Mouse (Mus musculus): Measurements from ENCODE around the gene Hoxc10. TPM values are rescaled to one million over a fixed set of nuclear protein-coding genes. Genes with fewer than 3 reads are reported as not detected.

Gene Hoxc10
- polyA plus RNA-seq (2021), result 4.5 TPM

DNA sequence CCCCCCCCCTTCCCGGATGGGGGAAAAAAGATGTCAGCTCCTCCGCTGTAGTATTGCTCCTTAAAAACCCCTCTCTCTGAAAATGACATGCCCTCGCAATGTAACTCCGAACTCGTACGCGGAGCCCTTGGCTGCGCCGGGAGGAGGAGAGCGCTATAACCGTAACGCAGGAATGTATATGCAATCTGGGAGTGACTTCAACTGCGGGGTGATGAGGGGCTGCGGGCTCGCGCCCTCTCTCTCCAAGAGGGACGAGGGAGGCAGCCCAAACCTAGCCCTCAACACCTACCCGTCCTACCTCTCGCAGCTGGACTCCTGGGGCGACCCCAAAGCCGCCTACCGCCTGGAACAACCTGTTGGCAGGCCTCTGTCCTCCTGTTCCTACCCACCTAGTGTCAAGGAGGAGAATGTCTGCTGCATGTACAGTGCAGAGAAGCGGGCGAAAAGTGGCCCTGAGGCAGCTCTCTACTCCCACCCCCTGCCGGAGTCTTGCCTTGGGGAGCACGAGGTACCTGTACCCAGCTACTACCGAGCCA is at the start of gene Hoxc10:
TSS of gene Hoxc10 (plus strand) at position 21 of the 536 bp plus-strand sequence.
- ATAC-seq, result no peak
- in situ Hi-C loops (cut with MboI; ENCODE audit: low pct_unique_long_range_greater_than_20kb), result loop anchor here (10.0 kb wide), 1 partner anchor 338 kb away; no protein-coding TSS in a partner anchor

DNA sequence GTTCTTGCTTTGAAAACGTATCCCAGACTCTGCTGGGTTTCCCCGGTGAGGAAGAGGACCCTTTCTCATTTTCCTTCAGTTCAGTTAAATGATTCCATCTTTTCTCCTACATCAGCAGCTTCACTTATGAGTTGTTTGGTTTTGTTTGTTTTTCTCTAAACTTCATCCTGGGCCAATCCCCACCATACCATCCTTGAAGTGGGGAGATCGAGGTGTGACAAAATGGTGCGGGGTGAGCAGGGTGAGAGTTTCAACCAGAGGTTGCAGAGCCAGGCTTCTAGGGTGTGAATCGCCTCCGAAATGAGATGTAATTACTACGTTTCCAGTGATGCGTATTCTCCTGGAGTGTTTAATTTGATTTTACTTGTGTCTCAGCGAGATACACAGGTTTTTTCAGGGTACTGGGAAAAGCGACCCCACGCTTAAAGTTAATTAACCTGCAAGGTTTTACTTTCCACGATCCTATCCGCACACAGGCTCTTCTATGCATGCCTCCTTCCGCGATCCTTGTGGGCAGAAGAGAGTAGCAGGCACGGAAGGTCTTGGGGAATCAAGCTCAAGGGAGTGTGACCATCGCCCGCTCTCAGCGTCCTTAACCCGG is 48.5 kb upstream of the Hoxc10 start:
- peaks cover 45% of the 10 kb centered on the region for H3K27me3 ChIP-seq
- no peak for ATAC-seq
- POLR2A ChIA-PET, result no interaction called here
- DNase-seq (ENCODE audit: low read depth, low spot score), result no peak
- TF ChIP-seq CTCF (IDR thresholded peaks at IDR 0.05), result no peak
- in situ Hi-C loops (cut with MboI; ENCODE audit: low pct_unique_long_range_greater_than_20kb), result no loop called here
- CTCF ChIA-PET, result no interaction called here

More for the DNA sequence above, at the start of gene Hoxc10:
- no peaks in the 10 kb centered on the region for H3K27me3 ChIP-seq
- DNase-seq (ENCODE audit: low read depth, low spot score), result no peak
- CTCF ChIA-PET, result interaction anchor here (0.6 to 3.5 kb wide), 18 partner anchors 8 to 272 kb away, joined by 3 to 43 read pairs (median 5); partner anchors contain the start of gene Cbx5
- POLR2A ChIA-PET, result interaction anchor here (0.5 to 1.7 kb wide), 3 partner anchors 13 to 211 kb away, joined by 3 to 10 read pairs (median 7); partner anchors contain the start of gene Hoxc8
- TF ChIP-seq CTCF (IDR thresholded peaks at IDR 0.05), result no peak

DNA sequence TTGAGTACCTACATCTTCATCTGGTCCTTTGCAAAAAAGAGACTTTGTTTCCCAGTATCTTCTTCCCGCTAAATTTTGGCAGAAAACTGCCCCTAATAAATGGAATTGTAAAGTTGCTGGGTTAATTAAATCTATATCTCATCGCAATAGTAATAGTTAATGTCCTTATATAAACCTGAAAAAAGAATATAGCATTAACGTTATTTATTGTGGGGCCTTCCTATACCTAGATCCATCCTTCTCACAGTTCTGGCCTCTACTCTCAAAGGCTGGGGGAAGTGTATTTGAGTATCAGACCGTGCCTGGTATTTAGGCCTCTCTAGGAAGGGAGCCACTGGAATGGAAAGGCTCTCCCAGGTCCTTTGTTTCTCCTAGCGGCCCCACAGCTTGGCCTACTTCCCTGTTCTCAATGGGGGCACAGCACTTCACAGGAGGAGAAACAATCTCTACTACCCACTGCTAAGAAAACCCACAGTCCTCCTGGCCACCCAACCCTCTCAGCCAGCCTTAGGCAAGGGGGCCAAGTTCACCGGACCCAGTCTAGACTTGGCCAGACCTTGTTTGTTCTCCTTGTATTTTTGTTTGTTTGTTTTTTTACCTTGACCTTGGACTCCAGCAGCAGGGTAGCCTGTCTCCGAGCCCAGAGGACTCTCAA is 47.9 kb upstream of the Hoxc10 start:
- in situ Hi-C loops (cut with MboI; ENCODE audit: low pct_unique_long_range_greater_than_20kb), result no loop called here
- ChIA-PET CTCF (interaction anchor here (0.7 kb wide), 1 partner anchor 16 kb away, joined by 3 read pairs; no protein-coding TSS in a partner anchor), POLR2A (no interaction called here)
- ATAC-seq (no peak), DNase-seq (ENCODE audit: low read depth, low spot score) (no peak)
- H3K27me3 ChIP-seq, result peaks cover 39% of the 10 kb centered on the region
- no peak for TF ChIP-seq CTCF (IDR thresholded peaks at IDR 0.05)

DNA sequence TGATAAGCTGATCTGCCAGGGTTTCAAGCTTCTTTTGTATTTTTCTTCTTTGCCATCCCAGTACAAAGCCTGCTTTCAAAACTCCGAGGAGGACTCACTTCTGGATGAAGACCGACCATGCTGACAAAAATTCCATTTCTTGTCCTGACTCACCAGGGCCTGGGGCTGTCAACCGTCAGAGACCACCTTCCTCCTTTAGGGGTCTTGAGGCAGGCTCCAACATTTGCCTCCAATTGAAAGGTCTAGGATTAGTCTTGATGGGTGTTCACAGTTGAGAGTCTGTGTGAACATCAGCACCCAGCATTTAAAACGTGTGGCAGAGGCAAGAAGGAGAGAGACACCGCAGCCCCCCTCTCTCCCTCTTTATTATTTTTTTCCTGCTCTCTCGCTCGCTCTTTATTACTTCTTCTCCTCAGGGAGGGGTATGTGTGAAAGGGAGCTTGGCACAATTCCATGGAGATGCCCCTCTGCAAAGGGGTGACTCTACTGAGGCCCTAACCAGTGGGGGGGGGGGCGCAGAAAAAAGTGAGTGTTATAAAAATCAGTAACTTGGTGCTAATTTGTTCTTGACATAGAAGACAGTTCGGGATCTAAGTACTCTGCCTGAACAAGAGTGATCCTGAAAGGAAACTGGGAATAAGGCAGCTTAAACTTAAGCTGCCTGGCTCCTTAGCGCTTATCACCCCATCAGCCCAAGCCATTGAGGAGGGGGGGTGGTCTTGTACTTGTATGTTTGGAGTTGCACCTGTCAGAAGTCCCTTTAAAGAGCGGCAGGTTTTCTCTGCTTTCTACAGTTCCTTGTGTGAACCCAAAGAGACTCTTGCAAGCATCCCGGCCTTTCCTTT is 47.0 kb upstream of the Hoxc10 start:
- ChIA-PET POLR2A (no interaction called here), CTCF (interaction anchor here (0.7 kb wide), 1 partner anchor 15 kb away, joined by 3 read pairs; no protein-coding TSS in a partner anchor)
- H3K27me3 ChIP-seq, result peaks cover 30% of the 10 kb centered on the region
- no peak for TF ChIP-seq CTCF (IDR thresholded peaks at IDR 0.05)
- in situ Hi-C loops (cut with MboI; ENCODE audit: low pct_unique_long_range_greater_than_20kb), result no loop called here
- DNase-seq (ENCODE audit: low read depth, low spot score), result no peak
- ATAC-seq, result no peak

DNA sequence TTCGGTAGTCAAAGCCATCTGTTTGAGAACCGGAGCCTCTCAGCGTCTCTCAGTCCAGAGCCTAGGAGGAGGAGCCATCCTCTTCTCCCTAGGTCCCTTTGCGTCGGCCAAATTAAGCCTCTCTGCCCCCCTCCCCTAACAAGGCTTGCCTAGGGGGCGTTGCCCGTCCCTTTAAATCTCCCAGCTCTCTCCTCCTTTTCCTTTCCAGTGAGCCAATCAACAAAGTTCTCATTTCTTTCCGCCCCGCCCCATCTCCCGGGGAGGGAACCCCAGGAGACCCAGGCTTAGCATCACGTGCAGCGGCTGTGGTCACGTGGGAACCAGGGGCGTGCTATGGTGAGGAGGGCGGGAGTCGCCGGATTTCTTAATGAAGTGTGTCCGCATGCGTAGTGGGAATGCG is 46.0 kb upstream of the Hoxc10 start:
- peaks cover 23% of the 10 kb centered on the region for H3K27me3 ChIP-seq

DNA sequence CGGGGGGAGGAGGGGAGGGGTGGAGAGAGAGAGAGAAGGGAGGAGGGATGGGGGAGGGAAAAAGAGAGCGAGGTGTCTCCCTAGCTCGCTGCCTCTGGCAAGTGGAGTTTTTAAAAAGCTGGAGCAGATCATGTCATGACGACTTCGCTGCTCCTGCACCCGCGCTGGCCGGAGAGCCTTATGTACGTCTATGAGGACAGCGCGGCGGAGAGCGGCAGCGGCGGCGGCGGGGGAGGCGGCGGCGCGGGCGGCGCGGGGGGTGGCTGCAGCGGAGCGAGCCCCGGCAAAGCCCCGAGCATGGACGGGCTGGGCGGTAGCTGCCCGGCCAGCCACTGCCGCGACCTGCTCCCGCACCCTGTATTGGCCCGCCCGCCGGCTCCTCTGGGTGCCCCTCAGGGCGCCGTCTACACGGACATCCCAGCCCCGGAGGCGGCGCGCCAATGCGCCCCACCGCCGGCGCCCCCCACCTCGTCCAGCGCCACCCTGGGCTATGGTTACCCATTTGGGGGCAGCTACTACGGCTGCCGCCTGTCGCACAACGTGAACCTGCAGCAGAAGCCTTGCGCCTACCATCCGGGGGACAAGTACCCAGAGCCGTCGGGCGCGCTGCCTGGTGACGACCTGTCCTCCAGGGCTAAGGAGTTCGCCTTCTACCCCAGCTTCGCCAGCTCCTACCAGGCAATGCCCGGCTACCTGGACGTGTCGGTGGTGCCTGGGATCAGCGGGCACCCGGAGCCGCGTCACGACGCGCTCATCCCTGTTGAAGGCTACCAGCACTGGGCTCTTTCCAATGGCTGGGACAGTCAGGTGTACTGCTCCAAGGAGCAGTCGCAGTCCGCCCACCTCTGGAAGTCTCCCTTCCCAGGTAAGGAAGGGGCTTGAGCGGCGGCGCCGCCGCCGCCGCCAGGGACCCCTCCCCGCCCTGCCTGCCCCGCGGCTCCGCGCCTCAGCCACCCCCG is 45.3 kb upstream of the Hoxc10 start, which contains the start of gene Hoxc13:
TSS of gene Hoxc13 (plus strand) at position 51 of the 959 bp plus-strand sequence.
- POLR2A ChIA-PET, result no interaction called here
- in situ Hi-C loops (cut with MboI; ENCODE audit: low pct_unique_long_range_greater_than_20kb), result no loop called here

More for the DNA sequence above, 46.0 kb upstream of the Hoxc10 start:
- POLR2A ChIA-PET, result no interaction called here
- in situ Hi-C loops (cut with MboI; ENCODE audit: low pct_unique_long_range_greater_than_20kb), result no loop called here
- CTCF ChIA-PET, result no interaction called here
- ATAC-seq (peak; percentile 53), DNase-seq (ENCODE audit: low read depth, low spot score) (peak; percentile 33)
- no peak for TF ChIP-seq CTCF (IDR thresholded peaks at IDR 0.05)

DNA sequence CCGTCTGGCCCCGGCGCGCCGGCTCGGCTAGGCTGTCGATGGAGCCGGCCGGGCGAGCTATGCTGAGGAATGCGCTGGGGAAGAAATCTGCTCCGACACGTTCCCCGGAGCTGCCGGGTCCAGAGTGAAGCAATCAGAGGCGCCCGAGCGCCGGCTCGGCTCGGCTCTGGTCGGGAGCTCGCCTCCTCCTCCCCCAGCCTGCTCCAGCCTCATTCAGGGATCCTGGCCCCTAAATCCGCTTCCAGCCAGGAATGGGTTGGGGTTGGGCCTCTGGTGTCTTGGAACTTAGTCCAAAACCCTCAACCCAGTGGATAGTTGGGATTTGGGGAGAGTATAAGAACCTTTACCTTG is 44.6 kb upstream of the Hoxc10 start:
- POLR2A ChIA-PET, result no interaction called here
- DNase-seq (ENCODE audit: low read depth, low spot score) (no peak), ATAC-seq (no peak)
- CTCF ChIA-PET, result no interaction called here
- peaks cover 18% of the 10 kb centered on the region for H3K27me3 ChIP-seq
- no peak for TF ChIP-seq CTCF (IDR thresholded peaks at IDR 0.05)
- in situ Hi-C loops (cut with MboI; ENCODE audit: low pct_unique_long_range_greater_than_20kb), result no loop called here

More for the DNA sequence above, 45.3 kb upstream of the Hoxc10 start, which contains the start of gene Hoxc13:
- ATAC-seq, result no peak
- DNase-seq (ENCODE audit: low read depth, low spot score), result no peak
- CTCF ChIA-PET, result no interaction called here
- H3K27me3 ChIP-seq, result peaks cover 22% of the 10 kb centered on the region
- TF ChIP-seq CTCF (IDR thresholded peaks at IDR 0.05), result no peak

DNA sequence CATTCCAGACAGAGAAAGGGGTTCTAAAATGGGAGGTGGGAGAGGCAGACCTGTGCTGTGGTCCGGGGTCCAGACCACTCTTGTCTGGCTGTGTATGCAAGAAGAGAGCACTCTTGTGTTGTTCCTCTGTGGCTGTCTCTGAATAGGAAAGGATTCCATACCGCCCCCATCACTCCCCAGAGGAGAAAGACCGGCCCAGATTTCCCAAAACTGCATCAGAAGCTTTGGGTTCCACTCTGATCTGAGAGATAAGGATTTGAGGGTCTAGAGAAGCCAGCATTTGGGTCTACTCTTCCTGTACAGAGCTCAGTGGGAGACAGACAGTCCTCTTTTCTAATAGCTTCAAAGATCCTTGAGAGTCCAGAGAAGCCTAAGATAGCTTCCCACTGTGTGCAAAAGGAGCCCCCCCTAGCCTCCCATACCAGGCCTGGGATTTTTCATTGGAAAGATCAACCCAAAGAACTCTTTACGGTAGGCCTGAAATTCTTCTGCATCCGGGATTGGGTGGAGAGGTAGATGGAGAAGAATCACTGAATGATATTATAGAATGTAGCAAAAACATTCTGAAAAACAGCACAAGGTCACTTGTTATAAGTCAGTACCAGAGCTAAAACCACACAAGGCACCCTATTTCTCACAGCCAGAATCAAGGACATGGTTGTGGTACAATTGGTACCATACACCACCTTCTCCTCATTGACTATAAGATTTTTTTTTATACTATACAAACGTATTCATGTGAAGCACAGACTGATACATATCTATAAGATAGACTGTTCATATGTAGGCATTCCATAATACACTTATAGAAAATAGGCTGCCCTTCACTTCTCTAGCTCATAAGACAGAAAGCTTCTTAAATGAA is 43.7 kb upstream of the Hoxc10 start:
- DNase-seq (ENCODE audit: low read depth, low spot score) (no peak), ATAC-seq (no peak)
- ChIA-PET CTCF (interaction anchor here (1.4 kb wide), 1 partner anchor 9 kb away, joined by 3 read pairs; no protein-coding TSS in a partner anchor), POLR2A (interaction anchor here (0.6 kb wide), 1 partner anchor 27 kb away, joined by 3 read pairs; no protein-coding TSS in a partner anchor)
- in situ Hi-C loops (cut with MboI; ENCODE audit: low pct_unique_long_range_greater_than_20kb), result no loop called here
- peaks cover 14% of the 10 kb centered on the region for H3K27me3 ChIP-seq
- no peak for TF ChIP-seq CTCF (IDR thresholded peaks at IDR 0.05)

Measured in Patski (cell line).